Mouse (Mus musculus) NIH3T3 (cell line): ENCODE data around the gene Rbm41.

ENCODE experiments used
- DNase-seq: peaks from one replicate; pipeline ENCODE4 v3.0.0-alpha.2; 2012; ENCODE audit warnings: low read depth

Rbm41 gene

DNA sequence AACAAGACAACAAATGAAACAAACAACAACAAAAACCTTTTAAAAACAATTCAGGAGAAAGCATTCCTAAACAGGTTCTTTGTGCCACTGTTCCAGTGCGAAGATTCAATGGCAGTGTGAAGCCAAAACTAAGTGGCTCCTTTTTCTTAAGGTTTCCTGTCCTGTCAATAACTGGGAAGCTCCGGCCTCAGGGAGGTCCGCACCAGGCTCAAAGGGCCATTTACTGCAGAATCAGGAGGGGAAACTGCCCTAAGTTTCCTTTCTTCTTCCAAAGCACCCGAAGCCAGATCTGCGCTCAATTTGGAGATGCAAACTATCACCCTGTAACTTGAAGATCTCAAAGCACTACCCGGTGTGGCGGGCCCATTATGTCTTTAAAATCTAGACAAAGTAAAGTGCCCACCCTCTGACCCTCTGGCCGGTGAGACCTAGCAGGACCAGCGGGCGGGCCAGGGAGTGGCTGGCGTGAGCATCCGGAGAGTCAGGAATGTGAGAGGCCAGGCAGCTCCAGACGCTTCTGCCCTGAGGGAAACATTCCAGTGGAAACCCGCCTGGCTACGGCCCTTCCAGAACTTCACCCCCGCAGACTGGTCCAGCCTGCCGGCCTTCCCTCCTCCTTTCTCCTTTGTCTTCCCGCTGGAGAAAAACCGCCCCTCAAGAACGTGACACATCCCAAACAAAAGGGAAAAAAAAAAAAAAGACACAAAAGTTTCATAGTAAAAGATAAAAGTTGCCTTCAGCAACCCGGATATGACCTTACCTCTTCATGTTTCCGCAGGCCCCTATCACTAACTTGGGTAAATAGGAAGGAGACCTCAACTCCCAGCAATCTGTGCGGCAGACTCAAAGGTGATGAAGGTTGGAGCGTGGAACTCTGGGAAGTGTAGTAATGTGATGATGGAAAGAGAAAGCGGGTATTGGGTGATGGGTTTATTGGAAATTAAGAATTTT, at the start of gene Rbm41:
Gene Rbm41, minus strand, starts transcription at position 856 of the 951 bp plus-strand sequence.
- DNase-seq, result peak; percentile 74

DNA sequence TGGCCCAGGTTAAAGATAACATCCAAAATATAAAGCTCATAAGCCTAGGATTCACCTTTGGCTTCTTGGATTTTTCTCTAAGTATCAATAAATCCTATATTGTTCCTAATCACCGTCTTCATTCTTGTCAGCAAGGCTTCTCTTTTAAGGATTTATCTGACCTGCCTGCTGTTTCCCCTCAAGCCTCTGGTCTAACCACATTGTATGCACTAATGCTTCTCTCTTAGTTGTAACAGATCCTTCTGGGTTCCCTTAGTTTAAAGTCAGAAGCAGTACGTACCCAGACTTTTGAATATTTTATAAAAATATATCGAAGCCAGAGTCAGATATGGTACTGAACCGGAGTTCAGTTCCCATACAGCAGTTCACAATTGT, 283 bp upstream of the Rbm41 start:
- DNase-seq, result no peak

DNA sequence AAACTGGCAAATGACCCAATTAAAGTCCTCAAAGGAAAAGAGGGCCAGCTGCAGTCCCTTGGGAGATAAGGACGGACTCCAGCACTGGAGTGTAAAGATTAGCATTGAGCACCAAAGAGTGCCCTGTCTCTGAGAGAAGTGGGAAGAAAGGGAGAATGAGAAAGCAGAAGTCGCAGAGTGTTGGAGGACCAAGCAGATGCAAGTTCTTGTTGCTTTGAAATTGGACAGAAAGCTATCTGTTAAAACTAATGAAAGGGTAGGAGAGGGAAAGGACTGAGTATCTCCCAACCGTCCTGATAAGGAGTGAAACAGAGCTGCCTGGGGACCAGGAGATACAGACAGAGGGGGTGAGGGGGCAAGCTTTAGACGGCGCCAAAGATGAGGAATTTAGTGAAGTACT, 16.3 kb downstream of the Rbm41 start:
- no peak for DNase-seq

DNA sequence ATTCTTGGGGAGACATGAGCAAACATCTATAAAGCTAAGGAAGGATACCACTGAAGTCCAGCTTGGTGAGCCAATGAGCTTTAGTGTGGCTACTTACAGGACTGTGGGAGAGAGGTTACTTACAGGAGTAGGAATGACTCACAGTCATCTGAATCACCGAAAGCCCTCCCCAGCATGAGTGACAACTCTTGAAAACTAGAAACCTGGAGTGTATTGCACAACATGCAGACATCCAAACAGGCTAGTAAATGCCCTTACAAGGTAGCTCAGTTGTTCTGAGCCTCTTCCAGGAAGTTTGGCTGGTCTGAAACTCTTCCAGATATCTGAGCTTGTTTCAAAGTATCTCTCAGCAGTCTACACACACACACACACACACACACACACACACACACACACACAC, 64.9 kb downstream of the Rbm41 start:
- peak; percentile 75 for DNase-seq

DNA sequence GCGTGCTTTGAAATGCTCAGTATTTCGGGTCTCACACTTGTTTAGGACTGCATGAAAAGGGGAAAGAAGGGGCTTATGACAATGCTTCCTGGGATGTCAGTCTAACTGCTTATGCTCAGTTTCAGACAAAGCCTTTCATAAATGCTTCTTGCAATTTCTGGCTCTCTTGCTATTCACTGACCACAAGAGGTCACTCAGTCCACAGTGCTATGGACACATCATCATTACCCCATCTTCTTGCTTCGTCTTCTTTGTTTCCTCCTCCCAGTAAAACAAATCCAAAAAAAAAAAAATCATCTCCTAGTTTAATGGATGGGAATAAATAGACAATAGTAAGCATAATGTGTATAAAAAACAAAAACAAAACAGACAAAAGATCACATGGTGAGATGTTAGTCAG, 65.9 kb downstream of the Rbm41 start:
- DNase-seq, result peak; percentile 59

DNA sequence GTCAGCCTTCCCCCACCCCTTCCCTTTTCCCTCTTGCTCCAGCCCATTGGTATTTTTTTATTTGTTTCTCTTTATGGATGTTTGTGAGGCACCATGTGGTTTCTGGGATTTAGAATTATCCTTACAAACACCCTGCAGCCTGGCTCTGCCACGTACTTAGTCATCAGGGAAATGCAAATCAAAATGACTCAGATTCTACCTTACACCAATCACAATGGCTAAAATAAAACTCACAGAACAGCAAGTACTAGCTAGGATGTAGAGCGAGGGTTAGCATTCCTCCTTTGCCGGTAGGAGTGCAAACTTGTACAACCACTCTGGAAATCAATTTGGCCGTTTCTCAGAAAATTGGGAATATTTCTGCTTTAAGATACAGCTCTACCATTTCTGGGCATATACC, 77.8 kb downstream of the Rbm41 start:
- DNase-seq, result peak; percentile 20

DNA sequence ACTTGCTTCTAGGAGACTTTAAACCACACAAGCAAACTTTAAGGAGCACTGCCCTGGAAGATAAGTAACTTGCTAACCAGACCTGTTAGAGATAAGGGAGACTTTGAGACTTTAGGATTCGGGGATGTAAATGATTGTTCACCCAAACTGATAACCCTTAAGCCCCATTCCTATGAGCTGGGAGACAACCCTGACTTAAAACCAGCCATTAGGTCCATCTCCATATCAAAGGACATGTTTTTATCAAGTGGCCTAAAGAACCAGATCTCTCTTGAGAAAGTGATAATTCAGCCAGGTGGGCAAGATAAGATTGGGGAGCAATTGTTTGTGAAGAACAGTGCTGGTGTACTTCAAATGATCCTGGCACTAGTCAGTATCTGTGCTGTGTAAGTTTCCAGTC, 107.0 kb downstream of the Rbm41 start:
- DNase-seq, result no peak

DNA sequence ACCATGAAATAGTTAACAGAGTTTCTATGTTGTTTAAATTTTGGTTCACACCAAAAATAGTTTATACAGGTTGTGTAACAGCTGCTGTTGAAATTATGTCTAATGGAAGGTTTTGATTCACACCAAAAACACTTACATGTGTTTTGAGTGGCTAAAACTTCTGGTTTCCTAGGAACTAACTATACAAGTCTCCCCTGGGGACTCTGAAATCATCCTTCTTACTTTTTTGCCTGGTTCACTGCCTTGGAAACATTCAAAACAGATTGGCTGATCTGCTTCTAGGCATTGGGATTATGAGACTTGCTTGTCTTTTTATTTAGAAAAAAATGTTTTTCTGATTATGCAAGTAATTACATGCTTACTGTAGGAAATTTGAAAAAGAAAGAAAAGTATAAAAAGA, 115.2 kb downstream of the Rbm41 start:
- peak; percentile 33 for DNase-seq

DNA sequence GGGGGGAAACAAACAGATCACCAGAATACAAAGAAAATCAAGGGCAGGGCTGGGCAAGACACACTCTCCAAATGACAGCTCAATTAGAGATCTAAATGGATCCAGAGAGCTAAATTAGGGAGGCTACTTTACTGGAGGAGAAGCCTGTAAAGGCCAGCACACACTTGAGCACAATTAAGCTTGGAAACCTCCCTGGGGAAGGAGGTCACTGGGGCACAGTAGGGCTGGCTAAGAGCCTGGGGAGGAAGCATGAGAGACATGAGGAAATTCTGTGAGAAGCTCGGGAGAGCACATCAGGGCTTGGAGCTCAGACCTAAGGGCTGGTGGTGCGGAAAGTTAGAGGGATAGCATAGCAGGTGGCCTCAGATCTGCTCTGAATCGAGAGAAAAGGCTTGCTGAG, 120.5 kb downstream of the Rbm41 start:
- DNase-seq, result peak; percentile 9

DNA sequence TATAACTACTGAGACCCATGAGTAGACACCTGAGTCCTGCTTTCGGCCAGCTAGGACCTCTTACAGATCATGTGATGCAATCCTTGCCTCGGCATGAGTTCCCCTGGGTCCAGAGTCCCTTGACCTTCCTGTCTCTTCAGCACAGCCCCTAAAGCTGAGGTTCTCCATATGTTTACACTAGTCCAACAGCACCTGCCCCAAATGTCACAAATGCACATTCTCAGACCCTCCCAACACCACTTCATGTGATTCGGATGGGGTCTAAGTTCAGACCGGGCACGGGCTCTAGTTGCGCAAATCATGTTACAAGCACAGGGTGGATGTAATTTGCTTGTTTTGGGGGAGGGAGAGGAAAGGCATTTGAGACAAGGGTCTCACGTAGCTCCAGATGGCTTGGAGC, 121.3 kb downstream of the Rbm41 start:
- DNase-seq, result no peak

DNA sequence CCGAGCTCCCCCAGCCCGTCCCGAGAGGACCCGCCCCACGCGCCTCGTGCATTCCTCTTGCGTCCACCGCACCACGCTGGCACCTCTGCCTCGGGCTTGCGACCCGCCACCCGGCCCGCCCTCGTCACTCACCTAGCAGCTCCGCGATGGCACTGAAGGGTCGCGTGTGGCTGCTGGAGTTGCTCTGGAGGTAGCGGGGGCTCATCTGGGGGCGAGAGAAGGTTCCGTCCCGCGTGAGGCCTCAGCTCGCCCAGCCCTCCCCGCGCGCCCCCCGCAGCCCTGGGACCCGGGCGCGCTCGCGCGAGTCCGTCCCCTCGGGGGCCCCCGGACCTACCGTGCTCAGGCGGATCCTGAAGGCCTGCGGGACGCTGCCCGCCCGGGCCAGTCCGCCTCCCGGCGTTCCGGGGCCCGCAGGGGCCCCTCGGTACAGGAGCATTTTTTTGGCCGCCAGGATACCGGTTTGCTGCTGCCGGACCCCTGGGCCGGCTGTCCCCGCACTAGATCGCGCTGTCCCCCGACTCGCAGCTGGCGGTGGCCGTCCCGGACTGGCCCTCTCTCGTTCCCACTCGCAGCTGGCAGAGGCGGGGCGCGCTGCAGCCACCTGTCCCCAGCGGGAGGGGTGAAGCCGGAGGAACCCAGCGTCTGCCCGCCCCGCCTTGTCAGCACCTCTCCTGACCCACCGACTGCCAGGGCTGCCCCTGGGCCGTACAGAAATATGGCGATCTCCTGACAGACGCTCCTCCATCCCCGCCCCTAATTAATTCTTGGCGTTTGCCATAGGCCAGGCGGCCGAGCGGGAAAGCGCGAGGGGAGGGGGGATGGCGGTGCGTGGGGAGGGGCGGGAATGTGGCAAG, 127.2 kb downstream of the Rbm41 start, which contains the start of gene Morc4:
Gene Morc4, minus strand, starts transcription at position 740 of the 854 bp plus-strand sequence.
- peak; percentile 81 for DNase-seq

DNA sequence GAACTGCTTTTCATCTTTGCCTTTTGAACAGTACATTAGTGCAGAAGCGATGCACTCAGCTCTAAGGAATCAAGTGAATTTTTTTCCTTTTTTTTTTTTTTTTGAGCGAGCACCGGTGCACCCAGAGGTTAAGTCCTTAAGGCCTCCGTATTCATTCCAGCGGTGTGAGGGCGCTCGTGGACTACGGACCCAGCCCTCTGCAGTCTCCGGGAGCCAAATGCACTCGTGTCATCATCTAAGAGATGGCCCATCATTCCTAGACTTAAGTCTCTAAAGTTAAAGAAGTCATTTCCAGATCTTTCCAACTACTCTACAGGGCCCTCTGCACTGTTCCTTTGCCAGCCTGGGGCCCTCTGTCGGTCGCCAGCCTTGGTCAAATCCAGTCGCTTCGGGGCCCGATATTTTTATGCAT, 128.1 kb downstream of the Rbm41 start:
- DNase-seq, result peak; percentile 73

DNA sequence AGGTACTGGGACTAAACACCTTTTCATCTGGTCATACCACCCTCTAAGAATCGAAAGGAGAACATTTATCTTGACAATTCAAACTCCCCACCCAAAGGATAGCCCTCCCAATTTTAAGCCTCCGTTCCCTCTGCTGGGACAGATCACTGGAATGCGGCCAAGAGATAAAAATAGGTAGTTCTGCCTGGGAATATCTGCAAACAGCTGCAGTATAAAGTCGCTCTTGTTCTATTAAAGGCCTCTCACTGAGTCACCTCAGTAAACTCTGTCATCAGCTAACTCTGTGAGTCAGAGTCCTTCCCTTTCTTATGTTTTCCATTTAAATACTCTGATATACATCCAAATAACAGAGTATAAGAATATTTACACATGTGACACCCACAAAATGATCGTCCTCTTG, 139.0 kb downstream of the Rbm41 start:
- peak; percentile 24 for DNase-seq

DNA sequence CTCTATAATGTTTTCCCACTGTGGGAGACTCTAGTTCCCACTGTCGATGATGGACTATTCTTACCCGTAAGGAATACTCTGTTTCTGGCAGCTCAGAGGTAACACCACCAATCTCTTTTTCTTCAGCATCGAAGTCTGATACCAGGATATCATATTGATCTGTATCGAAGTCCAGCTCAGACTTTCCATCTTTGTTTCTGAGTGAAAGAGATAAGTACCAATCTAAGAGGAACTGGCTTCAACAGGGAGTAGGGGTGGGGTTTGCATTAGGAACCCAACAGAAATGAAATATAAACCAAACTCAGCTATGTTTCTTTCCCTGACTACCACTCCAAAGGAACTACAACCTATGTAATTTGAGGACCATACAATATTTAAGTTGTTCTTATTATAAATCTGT, 143.6 kb downstream of the Rbm41 start:
- no peak for DNase-seq

DNA sequence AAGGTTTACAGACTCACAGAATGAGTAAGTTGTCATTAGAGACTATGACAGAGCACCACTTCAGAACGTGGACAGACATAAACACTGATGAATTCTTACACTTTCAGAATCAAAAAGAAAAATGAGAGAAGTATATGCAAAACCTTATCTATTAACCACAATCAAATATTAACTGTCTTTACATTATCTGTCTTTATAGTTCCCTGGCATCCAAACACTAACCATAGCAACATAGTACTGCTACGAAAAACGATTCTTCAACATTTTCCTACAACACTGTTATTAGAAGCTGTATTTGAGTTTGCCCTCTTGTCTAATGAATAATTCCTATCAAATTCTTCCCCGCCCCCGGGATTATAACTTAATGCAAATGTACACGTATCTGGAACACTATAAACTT, 157.3 kb downstream of the Rbm41 start:
- no peak for DNase-seq
